Mouse (Mus musculus) stomach, embryonic 15.5 days (tissue): ENCODE measurements around the gene Rpl24. TPM values are rescaled to one million over a fixed set of nuclear protein-coding genes. Genes with fewer than 3 reads are reported as not detected.

ENCODE experiments used
- polyA plus RNA-seq: library from polyadenylated mRNA; unstranded; fragments of >200 nt; fragmentation: Nextera tagmentation; extraction: Ambion mirVana; gene quantifications from 2 replicates; pipeline ENCODE4 v1.2.1, GENCODE M21; 2015

The Rpl24 gene
- polyA plus RNA-seq, 1 experiment from 2014 or later = 622 TPM

Other genes starting within 250 kb of the Rpl24 start
- 8.1 and 9.4 TPM in 2 replicates for gene Nfkbiz, start 127.4 kb upstream of the Rpl24 start, polyA plus RNA-seq
- gene Nxpe3, start 71.0 kb upstream of the Rpl24 start, polyA plus RNA-seq = 0.74 and 0.88 TPM in 2 replicates
- gene Cep97, start 31.4 kb upstream of the Rpl24 start, polyA plus RNA-seq = 7.1 and 7.5 TPM in 2 replicates
- gene Zbtb11, start 7.6 kb downstream of the Rpl24 start, polyA plus RNA-seq = 18.9 and 19.0 TPM in 2 replicates
- gene Pcnp, start 63.5 kb downstream of the Rpl24 start, polyA plus RNA-seq = 222 and 227 TPM in 2 replicates
- 28.0 and 28.1 TPM in 2 replicates for gene Trmt10c, start 71.5 kb downstream of the Rpl24 start, polyA plus RNA-seq
- 28.5 and 29.4 TPM in 2 replicates for gene Senp7, start 82.1 kb downstream of the Rpl24 start, polyA plus RNA-seq
- gene Impg2, start 238.0 kb downstream of the Rpl24 start, polyA plus RNA-seq = 0.09 and 0.73 TPM in 2 replicates